Mouse (Mus musculus) kidney, adult 9 months (tissue): ENCODE results near the gene Sox30.

Experiments
- DNase-seq: peaks from one replicate; pipeline ENCODE4 v3.0.0; 2022

The Sox30 gene

GRCm38 (mm10) chr11:46056770-46057411 lies 76.8 kb downstream of the Sox30 start:
- DNase-seq: no peak

- no peak for DNase-seq
Measured at GRCm38 (mm10) chr11:46058011-46058410, 77.9 kb downstream of the Sox30 start.

GRCm38 (mm10) chr11:46058916-46059315 lies 78.8 kb downstream of the Sox30 start:
- no peak for DNase-seq

GRCm38 (mm10) chr11:46059887-46060650 lies 80.0 kb downstream of the Sox30 start:
- DNase-seq: no peak

GRCm38 (mm10) chr11:46060651-46061020 lies 80.5 kb downstream of the Sox30 start:
- DNase-seq: no peak

GRCm38 (mm10) chr11:46061776-46062445 lies 81.8 kb downstream of the Sox30 start:
- DNase-seq: no peak

- no peak for DNase-seq
Measured at GRCm38 (mm10) chr11:46062569-46062968, 82.5 kb downstream of the Sox30 start.

- no peak for DNase-seq
Measured at GRCm38 (mm10) chr11:46062993-46063731, 83.1 kb downstream of the Sox30 start.

GRCm38 (mm10) chr11:46064767-46065166 lies 84.7 kb downstream of the Sox30 start:
- peak; percentile 53 for DNase-seq

GRCm38 (mm10) chr11:46065201-46066011 lies 85.3 kb downstream of the Sox30 start:
- peak; percentile 78 for DNase-seq
